Mouse (Mus musculus): ENCODE results near the gene Gm43951. TPM values are rescaled to one million over a fixed set of nuclear protein-coding genes. Genes with fewer than 3 reads are reported as not detected.

The Gm43951 gene
- 0.14 TPM for polyA plus RNA-seq (2017; shearing (Covaris generic))

DNA sequence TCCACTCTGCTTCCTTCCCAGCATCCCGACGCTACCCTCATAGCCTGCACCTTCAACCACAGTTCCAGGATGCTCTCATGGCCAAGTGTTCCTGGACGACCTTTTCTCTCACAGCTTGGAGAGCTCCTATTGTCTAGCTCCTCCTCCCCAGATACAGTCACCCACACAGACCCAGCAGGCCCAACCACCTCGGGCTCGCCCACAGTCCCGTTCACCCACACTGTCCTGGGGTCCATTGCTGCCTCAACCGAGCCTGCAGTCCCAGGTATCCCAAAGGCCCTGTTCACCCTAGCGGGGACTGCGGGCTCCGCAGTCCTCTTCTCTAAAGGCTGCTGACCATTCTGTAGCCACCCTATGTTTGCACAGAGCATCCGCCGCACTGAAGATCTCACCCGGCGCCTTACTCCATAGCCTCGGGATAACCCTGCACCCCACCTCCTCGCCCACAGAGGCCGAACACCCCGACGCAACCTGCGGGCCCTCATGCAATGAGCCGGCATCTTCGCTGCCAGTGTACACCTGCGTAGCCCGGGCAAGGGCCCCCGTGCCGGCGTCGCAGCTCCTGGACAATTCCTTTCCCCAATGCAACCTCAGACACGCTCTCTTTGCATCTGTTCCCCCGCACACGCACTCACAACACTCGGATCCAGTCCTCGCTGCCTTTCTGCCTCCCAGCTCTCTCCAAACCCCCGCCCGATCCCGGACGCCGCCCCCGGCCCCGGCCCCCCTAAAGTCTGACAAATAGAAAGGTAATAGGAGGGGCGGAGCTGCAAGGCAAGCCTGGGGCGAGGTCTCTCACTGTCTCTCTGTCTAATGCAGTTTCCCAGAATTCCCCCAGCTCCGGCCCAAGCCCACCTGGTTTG, at the start of gene Gm43951:
Gene Gm43951 (minus strand): TSS at position 500 of the 863 bp plus-strand sequence.

DNA sequence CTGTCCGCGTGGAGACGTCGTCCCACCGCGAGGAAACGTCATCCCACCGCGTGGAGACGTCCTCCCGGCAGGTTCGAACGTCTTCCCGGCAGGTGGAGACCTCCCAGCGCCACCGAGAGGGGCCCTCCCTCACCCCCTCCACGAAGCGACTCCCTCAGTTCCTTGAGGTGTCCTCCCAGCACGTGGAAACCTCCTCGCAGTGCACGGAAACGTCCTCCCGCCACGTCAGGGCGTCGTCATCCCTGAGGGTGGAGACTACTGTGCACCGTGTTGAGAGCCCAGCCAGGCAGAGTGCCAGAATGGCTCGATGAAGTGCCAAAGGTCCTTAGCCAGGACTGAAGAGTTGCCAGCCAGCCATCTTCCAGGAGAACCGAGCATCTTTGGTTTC, 8.8 kb upstream of the Gm43951 start, which contains the start of gene Med31:
Gene Med31 (minus strand): TSS at position 183 of the 388 bp plus-strand sequence.

GRCm38 (mm10) chr11:72207204-72207833, 679 bp upstream of the Gm43951 start, which contains the start of the genes 4933427D14Rik and Txndc17:
TSS of gene 4933427D14Rik (minus strand) at chr11:72207459.
TSS of gene Txndc17 (plus strand) at chr11:72207547.

Other genes with a start within 250 kb of the Gm43951 start
- 0.45 TPM for gene Aipl1, start 169.3 kb downstream of the Gm43951 start, polyA plus RNA-seq (2017; shearing (Covaris generic))
- gene Pimreg, start 164.8 kb downstream of the Gm43951 start, polyA plus RNA-seq (2017; shearing (Covaris generic)) = 2.0 TPM
- gene Pitpnm3, start 71.1 kb downstream of the Gm43951 start, polyA plus RNA-seq (2017; shearing (Covaris generic)) = 0.06 TPM
- 21.7 TPM for gene 4933427D14Rik, start 619 bp upstream of the Gm43951 start, polyA plus RNA-seq (2017; shearing (Covaris generic))
- 87.8 TPM for gene Txndc17, start 707 bp upstream of the Gm43951 start, polyA plus RNA-seq (2017; shearing (Covaris generic))
- gene Med31, start 8.8 kb upstream of the Gm43951 start, polyA plus RNA-seq (2017; shearing (Covaris generic)) = 19.8 TPM
- gene Slc13a5, start 60.4 kb upstream of the Gm43951 start, polyA plus RNA-seq (2017; shearing (Covaris generic)) = not detected
- 90.2 TPM for gene Xaf1, start 94.8 kb upstream of the Gm43951 start, polyA plus RNA-seq (2017; shearing (Covaris generic))
- gene Fbxo39, start 107.6 kb upstream of the Gm43951 start, polyA plus RNA-seq (2017; shearing (Covaris generic)) = 0.65 TPM
- not detected for gene Tekt1, start 155.6 kb upstream of the Gm43951 start, polyA plus RNA-seq (2017; shearing (Covaris generic))
- not detected for gene Smtnl2, start 204.9 kb upstream of the Gm43951 start, polyA plus RNA-seq (2017; shearing (Covaris generic))
- gene Ggt6, start 228.7 kb upstream of the Gm43951 start, polyA plus RNA-seq (2017; shearing (Covaris generic)) = not detected
- gene Mybbp1a, start 234.5 kb upstream of the Gm43951 start, polyA plus RNA-seq (2017; shearing (Covaris generic)) = 122 TPM

All from CD4-positive, CD25-positive, alpha-beta regulatory T cell (primary cell).